Mouse (Mus musculus) central nervous system, embryonic 14 days (tissue): ENCODE measurements around the gene Aggf1. TPM values are rescaled to one million over a fixed set of nuclear protein-coding genes. Genes with fewer than 3 reads are reported as not detected.

Source experiments
- polyA plus RNA-seq: library from polyadenylated mRNA; depleted of rRNA; stranded (reverse); fragments of >200 nt; gene quantifications from 2 replicates; pipeline ENCODE4 v1.2.3, GENCODE M21; 2012; rRNA removed

Gene Aggf1
- polyA plus RNA-seq = 35.0 and 38.2 TPM in 2 replicates

GRCm38 (mm10) chr13:95374701-95375553 lies at the start of gene Aggf1:
Gene Aggf1 (minus strand): TSS chr13:95375352.

DNA sequence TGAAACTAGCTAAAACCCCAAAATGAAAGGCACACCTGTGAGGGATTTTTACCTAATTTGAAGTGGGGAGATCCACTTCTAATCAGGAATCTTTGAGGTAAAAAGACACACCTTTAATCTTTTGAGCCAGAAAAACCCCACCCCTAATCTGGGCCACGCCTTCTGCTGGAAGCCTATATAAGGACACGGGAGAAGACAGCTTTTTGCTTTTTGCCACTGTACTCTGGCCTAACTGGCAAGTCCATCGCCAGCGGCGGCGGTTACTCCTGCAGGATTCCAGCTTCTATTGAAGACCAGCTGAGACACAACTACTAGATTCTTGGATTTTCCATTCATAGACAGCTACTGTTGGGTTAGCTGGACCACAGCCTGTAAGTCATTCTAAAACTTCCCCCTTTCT lies 51.8 kb downstream of the Aggf1 start, which contains the start of gene Zbed3:
Gene Zbed3, plus strand, starts transcription at position 213 of the 400 bp plus-strand sequence.

Other genes starting within 250 kb of the Aggf1 start
- 4.9 and 5.8 TPM in 2 replicates for gene Pde8b, start 125.0 kb downstream of the Aggf1 start, polyA plus RNA-seq
- 46.1 and 52.1 TPM in 2 replicates for gene Zbed3, start 51.7 kb downstream of the Aggf1 start, polyA plus RNA-seq
- 1.6 and 2.4 TPM in 2 replicates for gene Crhbp, start 69.6 kb upstream of the Aggf1 start, polyA plus RNA-seq
- gene S100z, start 103.4 kb upstream of the Aggf1 start, polyA plus RNA-seq = not detected in 2 replicates
- gene F2rl1, start 149.9 kb upstream of the Aggf1 start, polyA plus RNA-seq = 0.22 and 1.4 TPM in 2 replicates
- 31.5 and 32.9 TPM in 2 replicates for gene F2r, start 243.1 kb upstream of the Aggf1 start, polyA plus RNA-seq